8 mouse cellular contexts compared by ENCODE assay signal in genomic region chr6:94543902-94544840, GRCm38 (mm10). TPM values are rescaled to one million over a fixed set of nuclear protein-coding genes. Genes with fewer than 3 reads are reported as not detected.
DNase-seq lines count a peak whose midpoint lies in the region; ATAC-seq lines count a peak whose summit lies in the region.

No protein-coding gene starts in this region.

- WGBS in hindbrain, embryonic 11.5 days, result 48% methylated on average over 5 of the region's 5 CpGs
- WGBS in hindbrain, embryonic 12.5 days, result 44% methylated on average over 5 of the region's 5 CpGs
- 42% methylated on average over 5 of the region's 5 CpGs for WGBS in embryonic facial prominence, embryonic 13.5 days
- WGBS in midbrain, embryonic 14.5 days, result 49% methylated on average over 5 of the region's 5 CpGs

- peak; percentile 67 for DNase-seq in hindbrain, embryonic 11.5 days (ENCODE audit: low spot score)
- peak; percentile 60 for DNase-seq in adrenal gland, postnatal 14 days
- peak; percentile 33 to 61 for DNase-seq in left cerebral cortex, adult 18-20 months (ENCODE audit: low spot score in 2 of 2)
- DNase-seq in midbrain, embryonic 14.5 days, result peak; percentile 89
- DNase-seq in thymus, postnatal 25 days, result peak; percentile 44

- no peak overlapping the region for H3K9ac ChIP-seq in hindbrain, embryonic 11.5 days (ENCODE audit: low read depth, low read length)
- no peak overlapping the region for H3K9ac ChIP-seq in hindbrain, embryonic 12.5 days
- no peak overlapping the region for H3K9ac ChIP-seq in embryonic facial prominence, embryonic 13.5 days
- H3K9ac ChIP-seq in midbrain, embryonic 14.5 days (replicated peaks; ENCODE audit: low read length), result no peak overlapping the region

- ATAC-seq in hindbrain, embryonic 11.5 days (ENCODE audit: low FRiP score), result no peak
- ATAC-seq in hindbrain, embryonic 12.5 days (ENCODE audit: low FRiP score), result no peak
- ATAC-seq in embryonic facial prominence, embryonic 13.5 days (ENCODE audit: insufficient number of reproducible peaks, insufficient read depth, low FRiP score, low TSS enrichment, low read depth), result 0 out of 2 replicates have a peak, but pooled peaks have one; percentile 43
- peak; percentile 32 to 62; a peak in 1 of 4 replicates for ATAC-seq in hematopoietic stem cell, adult 5-6 weeks (replicated peaks in 1 of 2; ENCODE audit: insufficient read depth in 1 of 2, low FRiP score in 2 of 2, low TSS enrichment in 1 of 2, low read depth in 1 of 2, poor library complexity in 2 of 2, severe bottlenecking in 2 of 2)
- peak; percentile 68; the same call in 1 of the 2 replicates for ATAC-seq in midbrain, embryonic 14.5 days (ENCODE audit: low FRiP score, low TSS enrichment)

- no peak overlapping the region for H3K4me2 ChIP-seq in hindbrain, embryonic 11.5 days (replicated peaks; ENCODE audit: low read depth, low read length)
- H3K4me2 ChIP-seq in hindbrain, embryonic 12.5 days (replicated peaks), result no peak overlapping the region
- H3K4me2 ChIP-seq in embryonic facial prominence, embryonic 13.5 days, result no peak overlapping the region
- H3K4me2 ChIP-seq in midbrain, embryonic 14.5 days (ENCODE audit: low read length), result no peak overlapping the region

- no peak overlapping the region for H3K4me3 ChIP-seq in hindbrain, embryonic 11.5 days (ENCODE audit: low read depth, low read length)
- H3K4me3 ChIP-seq in hindbrain, embryonic 12.5 days, result no peak overlapping the region
- H3K4me3 ChIP-seq in embryonic facial prominence, embryonic 13.5 days, result no peak overlapping the region
- H3K4me3 ChIP-seq in midbrain, embryonic 14.5 days (replicated peaks; ENCODE audit: low read depth, low read length), result no peak overlapping the region

- H3K9me3 ChIP-seq in hindbrain, embryonic 11.5 days (ENCODE audit: control insufficient read depth, low read length), result no peaks in the 10 kb centered on the region
- H3K9me3 ChIP-seq in hindbrain, embryonic 12.5 days (replicated peaks), result no peaks in the 10 kb centered on the region
- H3K9me3 ChIP-seq in embryonic facial prominence, embryonic 13.5 days, result no peaks in the 10 kb centered on the region
- H3K9me3 ChIP-seq in midbrain, embryonic 14.5 days (ENCODE audit: control insufficient read depth, low read length), result no peaks in the 10 kb centered on the region

- H3K36me3 ChIP-seq in hindbrain, embryonic 11.5 days (ENCODE audit: control insufficient read depth, insufficient read depth, low read length), result no peaks in the 10 kb centered on the region
- H3K36me3 ChIP-seq in hindbrain, embryonic 12.5 days, result no peaks in the 10 kb centered on the region
- H3K36me3 ChIP-seq in embryonic facial prominence, embryonic 13.5 days, result no peaks in the 10 kb centered on the region
- H3K36me3 ChIP-seq in midbrain, embryonic 14.5 days (ENCODE audit: control insufficient read depth, insufficient read depth, low read length), result no peaks in the 10 kb centered on the region

- no peaks in the 10 kb centered on the region for H3K27me3 ChIP-seq in hindbrain, embryonic 11.5 days (ENCODE audit: control insufficient read depth, insufficient read depth, low read length)
- no peaks in the 10 kb centered on the region for H3K27me3 ChIP-seq in hindbrain, embryonic 12.5 days
- H3K27me3 ChIP-seq in embryonic facial prominence, embryonic 13.5 days, result 0 out of 2 replicates have a peak, but pooled peaks cover 7% of the 10 kb centered on the region
- H3K27me3 ChIP-seq in midbrain, embryonic 14.5 days (ENCODE audit: control insufficient read depth, insufficient read depth, low read length), result no peaks in the 10 kb centered on the region

- H3K27ac ChIP-seq in hindbrain, embryonic 11.5 days (ENCODE audit: low read depth, low read length), result no peak overlapping the region
- no peak overlapping the region for H3K27ac ChIP-seq in hindbrain, embryonic 12.5 days
- no peak overlapping the region for H3K27ac ChIP-seq in embryonic facial prominence, embryonic 13.5 days
- H3K27ac ChIP-seq in midbrain, embryonic 14.5 days (replicated peaks; ENCODE audit: low read depth, low read length), result no peak overlapping the region

- H3K4me1 ChIP-seq in hindbrain, embryonic 11.5 days (replicated peaks; ENCODE audit: control insufficient read depth, insufficient read depth, low read length), result no peaks in the 10 kb centered on the region
- H3K4me1 ChIP-seq in hindbrain, embryonic 12.5 days, result peaks cover 6% of the 10 kb centered on the region; the same call in 1 of the 2 replicates
- H3K4me1 ChIP-seq in embryonic facial prominence, embryonic 13.5 days, result peaks cover 22% of the 10 kb centered on the region; the same call in 1 of the 2 replicates
- H3K4me1 ChIP-seq in midbrain, embryonic 14.5 days (ENCODE audit: control insufficient read depth, insufficient read depth, low read length), result 0 out of 2 replicates have a peak, but pooled peaks cover 9% of the 10 kb centered on the region

RNA-seq across cellular contexts. Expression of gene Slc25a26, which starts 44.0 kb away (rescaled TPM):
- 7.8 and 9.3 TPM in 2 replicates for polyA plus RNA-seq in hindbrain, embryonic 11.5 days (2014; fragmentation: Nextera tagmentation; extraction: Ambion mirVana)
- 6.8 and 8.8 TPM in 2 replicates for polyA plus RNA-seq in hindbrain, embryonic 12.5 days (2016; fragmentation: Nextera tagmentation; extraction: Ambion mirVana)
- 14.8 and 15.7 TPM in 2 replicates for total RNA-seq in adrenal gland, postnatal 14 days (2021)
- 8.1 and 8.7 TPM in 2 replicates for polyA plus RNA-seq in embryonic facial prominence, embryonic 13.5 days (2015; fragmentation: Nextera tagmentation; extraction: Ambion mirVana)
- 5.3 and 11.9 TPM in 2 replicates for total RNA-seq in hematopoietic stem cell, adult 5-6 weeks (2017)
- total RNA-seq in left cerebral cortex, adult 18-20 months (2021), result 10 to 100 TPM; 13.9 to 14.6 TPM
- polyA plus RNA-seq in midbrain, embryonic 14.5 days (2014; fragmentation: Nextera tagmentation; extraction: Ambion mirVana), result 7.7 and 7.8 TPM in 2 replicates

Comparison
In these comparisons a context has a peak if more than half of its experiments do, and no peak if none do; other contexts are left out.
1. ATAC-seq: peak in embryonic facial prominence, embryonic 13.5 days (single experiment), hematopoietic stem cell, adult 5-6 weeks (2 of 2) and midbrain, embryonic 14.5 days (single experiment); none in hindbrain, embryonic 11.5 days (single experiment) and hindbrain, embryonic 12.5 days (single experiment).
2. Peak in every context shown above with its lines, with median percentiles within 50 percentile points of each other: DNase-seq.